ENCODE assay signal across 9 mouse cellular contexts in the genomic region with DNA sequence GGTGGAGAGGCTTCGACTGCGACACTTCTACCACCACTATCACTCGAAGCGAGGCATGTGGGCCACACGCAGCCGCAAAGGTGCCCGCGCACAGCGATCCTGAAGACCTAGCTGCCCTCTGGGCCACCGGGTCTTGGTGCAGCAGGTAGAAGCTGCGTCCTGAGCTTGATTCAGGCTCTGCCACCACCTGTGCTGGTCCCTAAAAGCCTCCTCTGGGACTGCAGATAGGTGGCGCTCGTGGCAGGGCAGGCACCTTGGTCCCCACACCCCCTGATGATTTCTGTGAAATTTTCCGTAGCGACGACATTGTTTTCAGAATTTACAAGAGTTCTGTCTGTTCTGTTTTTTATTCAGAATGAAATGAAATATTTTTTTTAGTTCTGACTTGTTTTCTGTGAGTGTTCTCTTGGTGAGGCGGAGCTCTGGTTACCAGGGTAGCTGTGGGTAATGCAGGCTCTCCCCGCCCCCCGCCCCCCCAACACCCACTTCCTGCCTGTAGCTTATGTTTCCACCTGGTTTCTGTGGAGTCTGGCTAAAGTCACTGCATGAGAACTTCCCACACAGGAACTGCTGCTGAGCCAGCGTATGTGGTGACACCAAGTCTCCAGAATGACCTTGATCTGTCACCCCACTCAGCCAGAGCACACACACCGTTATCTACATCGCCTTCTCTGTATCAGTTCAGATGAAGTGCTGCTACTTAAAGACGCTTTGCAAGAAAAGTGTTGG. TPM values are rescaled to one million over a fixed set of nuclear protein-coding genes. Genes with fewer than 3 reads are reported as not detected.
A peak's percentile ranks its signal among the peaks of the same experiment; 100 is the strongest.
DNase-seq lines count a peak whose midpoint lies in the region; ATAC-seq and TF ChIP-seq lines count a peak whose summit lies in the region.
"Had no signal": no experiment of that assay in that cellular context is flagged by ENCODE, and none has a peak within 500 bp of the region (broad histone marks: within the 10 kb centered on the region; RNA-seq: fewer than 3 reads in every experiment).

No protein-coding gene starts in this region.

- TF ChIP-seq EP300 in MEL (IDR thresholded peaks at IDR 0.05; ENCODE audit: low read depth in 1 of 2, low read length in 2 of 2) = no peak
- TF ChIP-seq EP300 in heart, postnatal 0 days (IDR thresholded peaks at IDR 0.05; ENCODE audit: low read depth) = no peak
- no peak for TF ChIP-seq EP300 in lung, postnatal 0 days (IDR thresholded peaks at IDR 0.05)

- H3K4me2 ChIP-seq in kidney, embryonic 14.5 days (replicated peaks; ENCODE audit: low read depth, low read length) = no peak overlapping the region
- H3K4me2 ChIP-seq in heart, postnatal 0 days (ENCODE audit: low read depth, low read length) = no peak overlapping the region
- H3K4me2 ChIP-seq in lung, postnatal 0 days (replicated peaks; ENCODE audit: low read depth, low read length) = no peak overlapping the region

- H3K4me1 ChIP-seq in kidney, embryonic 14.5 days (ENCODE audit: control insufficient read depth, insufficient read depth, low read length) = 0 out of 2 replicates have a peak, but pooled peaks cover 4% of the 10 kb centered on the region
- H3K4me1 ChIP-seq in MEL (ENCODE audit: control insufficient read depth in 1 of 2, insufficient read depth in 2 of 2, low read length in 2 of 2) = no peaks in the 10 kb centered on the region
- H3K4me1 ChIP-seq in heart, postnatal 0 days (ENCODE audit: control insufficient read depth, insufficient read depth) = peaks cover 4% of the 10 kb centered on the region
- H3K4me1 ChIP-seq in lung, postnatal 0 days (ENCODE audit: insufficient read depth, low read depth, low read length) = peaks cover 6% of the 10 kb centered on the region; the same call in 1 of the 2 replicates

- ATAC-seq in kidney, embryonic 14.5 days (ENCODE audit: low FRiP score, low TSS enrichment) = 0 out of 2 replicates have a peak, but pooled peaks have one; percentile 13
- ATAC-seq in heart, postnatal 0 days (ENCODE audit: insufficient read depth, low read depth) = no peak
- 0 out of 2 replicates have a peak, but pooled peaks have one; percentile 46 for ATAC-seq in lung, postnatal 0 days

- no peak for TF ChIP-seq POLR2A in MEL (IDR thresholded peaks at IDR 0.05; ENCODE audit: control insufficient read depth in 1 of 2, insufficient read depth in 1 of 2, low read depth in 1 of 2, low read length in 2 of 2, poor library complexity in 1 of 2)

- WGBS in kidney, embryonic 14.5 days = 30% methylated on average over 23 of the region's 23 CpGs
- WGBS in heart, postnatal 0 days = 17% methylated on average over 23 of the region's 23 CpGs
- 20% methylated on average over 23 of the region's 23 CpGs for WGBS in lung, postnatal 0 days

- peak; percentile 11 to 55 (median 37); a peak in 4 of 6 replicates for TF ChIP-seq CTCF in MEL (IDR thresholded peaks at IDR 0.05 in 2 of 3, conservative IDR thresholded peaks at IDR 0.05 in 1 of 3; ENCODE audit: control insufficient read depth in 1 of 3, insufficient read depth in 1 of 3, low read depth in 2 of 3, low read length in 3 of 3, poor library complexity in 1 of 3, severe bottlenecking in 1 of 3)
- TF ChIP-seq CTCF in heart, postnatal 0 days (IDR thresholded peaks at IDR 0.05; ENCODE audit: low read depth) = peak; percentile 49
- peak; percentile 77 for TF ChIP-seq CTCF in lung, postnatal 0 days (IDR thresholded peaks at IDR 0.05)

- H3K79me2 ChIP-seq in MEL (ENCODE audit: control insufficient read depth, insufficient read depth, low read length, poor library complexity) = no peaks in the 10 kb centered on the region

- H3K9me3 ChIP-seq in kidney, embryonic 14.5 days (ENCODE audit: control insufficient read depth, low read length) = no peaks in the 10 kb centered on the region
- H3K9me3 ChIP-seq in MEL (replicated peaks; ENCODE audit: insufficient read depth, low read length) = no peaks in the 10 kb centered on the region
- no peaks in the 10 kb centered on the region for H3K9me3 ChIP-seq in heart, postnatal 0 days (replicated peaks; ENCODE audit: control insufficient read depth, low read length)
- H3K9me3 ChIP-seq in lung, postnatal 0 days (ENCODE audit: low read length) = no peaks in the 10 kb centered on the region

- no peak overlapping the region for H3K27ac ChIP-seq in kidney, embryonic 14.5 days (ENCODE audit: low read depth, low read length)
- H3K27ac ChIP-seq in MEL (ENCODE audit: control insufficient read depth, low read depth, low read length) = no peak overlapping the region
- H3K27ac ChIP-seq in heart, postnatal 0 days (ENCODE audit: low read depth) = no peak overlapping the region
- H3K27ac ChIP-seq in lung, postnatal 0 days (ENCODE audit: low read length) = no peak overlapping the region

- H3K4me3 ChIP-seq in kidney, embryonic 14.5 days (ENCODE audit: low read length) = no peak overlapping the region
- no peak overlapping the region for H3K4me3 ChIP-seq in MEL (ENCODE audit: control insufficient read depth in 1 of 2, insufficient read depth in 1 of 2, low read depth in 2 of 2, low read length in 2 of 2)
- H3K4me3 ChIP-seq in heart, postnatal 0 days (ENCODE audit: low read depth, low read length) = no peak overlapping the region
- no peak overlapping the region for H3K4me3 ChIP-seq in lung, postnatal 0 days (ENCODE audit: low read depth, low read length)

- no peak overlapping the region for H3K9ac ChIP-seq in kidney, embryonic 14.5 days (ENCODE audit: low read depth, low read length)
- no peak overlapping the region for H3K9ac ChIP-seq in MEL (ENCODE audit: control insufficient read depth, low read depth, low read length, poor library complexity, severe bottlenecking)
- no peak overlapping the region for H3K9ac ChIP-seq in heart, postnatal 0 days (replicated peaks; ENCODE audit: low read depth, low read length)
- no peak overlapping the region for H3K9ac ChIP-seq in lung, postnatal 0 days (replicated peaks; ENCODE audit: low read depth)

- peak; percentile 5 for TF ChIP-seq RAD21 in MEL (IDR thresholded peaks at IDR 0.05; ENCODE audit: low read depth, low read length)

- no peak for DNase-seq in kidney, adult 11 months
- DNase-seq in MEL (ENCODE audit: low read depth, low spot score) = no peak
- DNase-seq in heart, postnatal 0 days (ENCODE audit: low spot score) = no peak
- DNase-seq in lung, postnatal 0 days (ENCODE audit: low spot score) = peak; percentile 56
- peak; percentile 77 to 79 for DNase-seq in thymus, postnatal 36 days
- no peak for DNase-seq in gastrocnemius, adult 18-20 months (ENCODE audit: low spot score)
- no peak for DNase-seq in left cerebral cortex, adult 11 months (ENCODE audit: low spot score)

- H3K36me3 ChIP-seq in kidney, embryonic 14.5 days (ENCODE audit: control insufficient read depth, insufficient read depth, low read length) = peaks cover 12% of the 10 kb centered on the region
- no peaks in the 10 kb centered on the region for H3K36me3 ChIP-seq in MEL (ENCODE audit: control insufficient read depth in 1 of 2, insufficient read depth in 2 of 2, low read length in 2 of 2)
- H3K36me3 ChIP-seq in heart, postnatal 0 days (replicated peaks; ENCODE audit: control insufficient read depth, insufficient read depth, low read length) = no peaks in the 10 kb centered on the region
- H3K36me3 ChIP-seq in lung, postnatal 0 days (ENCODE audit: insufficient read depth, low read length) = no peaks in the 10 kb centered on the region

- H3K27me3 ChIP-seq in kidney, embryonic 14.5 days (ENCODE audit: control insufficient read depth, insufficient read depth, low read length) = peaks cover 18% of the 10 kb centered on the region
- H3K27me3 ChIP-seq in MEL (ENCODE audit: control insufficient read depth in 1 of 2, insufficient read depth in 2 of 2, low read length in 2 of 2) = no peaks in the 10 kb centered on the region
- H3K27me3 ChIP-seq in heart, postnatal 0 days (ENCODE audit: control insufficient read depth, insufficient read depth, low read length) = peaks cover 48% of the 10 kb centered on the region
- peaks cover 21% of the 10 kb centered on the region for H3K27me3 ChIP-seq in lung, postnatal 0 days (replicated peaks; ENCODE audit: insufficient read depth, low read length)

RNA-seq across cellular contexts. Expression of gene Pkp3, which starts 5.8 kb away (rescaled TPM):
- polyA plus RNA-seq in kidney, embryonic 14.5 days (2014; fragmentation: Nextera tagmentation; extraction: Ambion mirVana) = 4.0 and 4.3 TPM in 2 replicates
- not detected in 2 replicates for total RNA-seq in MEL (2012; rRNA removed)
- not detected for polyA plus RNA-seq in MEL (2012; ENCODE audit: insufficient read depth in 1 of 2, insufficient read length in 2 of 2, low read depth in 1 of 2, low replicate concordance in 2 of 2, missing spikeins in 1 of 2)
- 3.8 TPM in 1 of 2 replicates, not detected in the other for total RNA-seq in heart, postnatal 0 days (2014; rRNA removed; ENCODE audit: low replicate concordance)
- polyA plus RNA-seq in heart, postnatal 0 days (2015; fragmentation: Nextera tagmentation; extraction: Ambion mirVana) = 0.19 and 0.20 TPM in 2 replicates
- polyA plus RNA-seq in lung, postnatal 0 days (2015; fragmentation: Nextera tagmentation; extraction: Ambion mirVana) = 14.4 and 15.3 TPM in 2 replicates
- not detected for total RNA-seq in gastrocnemius, adult 18-20 months (2021)

RNA-seq across cellular contexts. Expression of gene B4galnt4, which starts 11.3 kb away (rescaled TPM):
- polyA plus RNA-seq in kidney, embryonic 14.5 days (2014; fragmentation: Nextera tagmentation; extraction: Ambion mirVana) = 13.7 and 14.4 TPM in 2 replicates
- total RNA-seq in MEL (2012; rRNA removed) = 0.78 and 0.81 TPM in 2 replicates
- 1 to 10 TPM in 1 of 2 experiments, not detected in 1; 8.0 TPM for polyA plus RNA-seq in MEL (2012; ENCODE audit: insufficient read depth in 1 of 2, insufficient read length in 2 of 2, low read depth in 1 of 2, low replicate concordance in 2 of 2, missing spikeins in 1 of 2)
- 0.43 TPM in 1 of 2 replicates, not detected in the other for total RNA-seq in heart, postnatal 0 days (2014; rRNA removed; ENCODE audit: low replicate concordance)
- 0.10 TPM in 1 of 2 replicates, not detected in the other for polyA plus RNA-seq in heart, postnatal 0 days (2015; fragmentation: Nextera tagmentation; extraction: Ambion mirVana)
- 0.13 and 0.20 TPM in 2 replicates for polyA plus RNA-seq in lung, postnatal 0 days (2015; fragmentation: Nextera tagmentation; extraction: Ambion mirVana)
- not detected for total RNA-seq in gastrocnemius, adult 18-20 months (2021)

RNA-seq across cellular contexts. Expression of gene Sigirr, which starts 28.2 kb away (rescaled TPM):
- polyA plus RNA-seq in kidney, embryonic 14.5 days (2014; fragmentation: Nextera tagmentation; extraction: Ambion mirVana) = 9.5 and 11.7 TPM in 2 replicates
- 8.3 and 8.6 TPM in 2 replicates for total RNA-seq in MEL (2012; rRNA removed)
- polyA plus RNA-seq in MEL (2012; ENCODE audit: insufficient read depth in 1 of 2, insufficient read length in 2 of 2, low read depth in 1 of 2, low replicate concordance in 2 of 2, missing spikeins in 1 of 2) = 10 to 100 TPM in 1 of 2 experiments, not detected in 1; 17.5 TPM
- 10.3 and 16.8 TPM in 2 replicates for total RNA-seq in heart, postnatal 0 days (2014; rRNA removed; ENCODE audit: low replicate concordance)
- 4.2 and 5.1 TPM in 2 replicates for polyA plus RNA-seq in heart, postnatal 0 days (2015; fragmentation: Nextera tagmentation; extraction: Ambion mirVana)
- 27.1 and 30.5 TPM in 2 replicates for polyA plus RNA-seq in lung, postnatal 0 days (2015; fragmentation: Nextera tagmentation; extraction: Ambion mirVana)
- 1 to 10 TPM; 1.1 to 2.9 TPM for total RNA-seq in gastrocnemius, adult 18-20 months (2021)

RNA-seq across cellular contexts. Expression of gene Gm17387, which starts 43.2 kb away (rescaled TPM):
- polyA plus RNA-seq in kidney, embryonic 14.5 days (2014; fragmentation: Nextera tagmentation; extraction: Ambion mirVana) = not detected in 2 replicates
- not detected in 2 replicates for total RNA-seq in MEL (2012; rRNA removed)
- not detected for polyA plus RNA-seq in MEL (2012; ENCODE audit: insufficient read depth in 1 of 2, insufficient read length in 2 of 2, low read depth in 1 of 2, low replicate concordance in 2 of 2, missing spikeins in 1 of 2)
- total RNA-seq in heart, postnatal 0 days (2014; rRNA removed; ENCODE audit: low replicate concordance) = not detected in 2 replicates
- not detected in 2 replicates for polyA plus RNA-seq in heart, postnatal 0 days (2015; fragmentation: Nextera tagmentation; extraction: Ambion mirVana)
- polyA plus RNA-seq in lung, postnatal 0 days (2015; fragmentation: Nextera tagmentation; extraction: Ambion mirVana) = not detected in 2 replicates
- total RNA-seq in gastrocnemius, adult 18-20 months (2021) = not detected
- polyA plus RNA-seq: embryonic facial prominence, embryonic 14.5 days had no signal

RNA-seq across cellular contexts. Expression of gene Ano9, which starts 45.4 kb away (rescaled TPM):
- polyA plus RNA-seq in kidney, embryonic 14.5 days (2014; fragmentation: Nextera tagmentation; extraction: Ambion mirVana) = 3.0 and 4.4 TPM in 2 replicates
- total RNA-seq in MEL (2012; rRNA removed) = 0.08 TPM in 1 of 2 replicates, not detected in the other
- under 1 TPM in 1 of 2 experiments, not detected in 1; 0.03 TPM for polyA plus RNA-seq in MEL (2012; ENCODE audit: insufficient read depth in 1 of 2, insufficient read length in 2 of 2, low read depth in 1 of 2, low replicate concordance in 2 of 2, missing spikeins in 1 of 2)
- total RNA-seq in heart, postnatal 0 days (2014; rRNA removed; ENCODE audit: low replicate concordance) = not detected in 2 replicates
- 0.04 and 0.07 TPM in 2 replicates for polyA plus RNA-seq in heart, postnatal 0 days (2015; fragmentation: Nextera tagmentation; extraction: Ambion mirVana)
- polyA plus RNA-seq in lung, postnatal 0 days (2015; fragmentation: Nextera tagmentation; extraction: Ambion mirVana) = 1.5 and 3.1 TPM in 2 replicates
- total RNA-seq in gastrocnemius, adult 18-20 months (2021) = not detected

Comparison
In these comparisons a context has a peak if more than half of its experiments do, and no peak if none do; other contexts are left out.
1. DNase-seq: peak in lung, postnatal 0 days (single experiment) and thymus, postnatal 36 days (2 of 2); none in kidney, adult 11 months (single experiment), MEL (single experiment), heart, postnatal 0 days (single experiment), gastrocnemius, adult 18-20 months (single experiment) and left cerebral cortex, adult 11 months (single experiment).
2. Peak in every context shown above with its lines, with median percentiles within 50 percentile points of each other: CTCF ChIP-seq.